Mouse (Mus musculus) macrophage (primary cell): ENCODE results near the gene Ciapin1. TPM values are rescaled to one million over a fixed set of nuclear protein-coding genes. Genes with fewer than 3 reads are reported as not detected.
A peak's percentile ranks its signal among the peaks of the same experiment; 100 is the strongest.

Source experiments
- H3K27ac ChIP-seq: fragments of 350-480 bp; formaldehyde crosslinking; 2 replicates; pipeline ENCODE4 v1.9.0; 2021
- H3K36me3 ChIP-seq: fragments of 350-480 bp; formaldehyde crosslinking; 2 replicates; pipeline ENCODE4 v1.9.0; 2021; ENCODE audit errors: inconsistent target
- H3K4me3 ChIP-seq: fragments of 350-480 bp; formaldehyde crosslinking; 2 replicates; pipeline ENCODE4 v1.9.0; 2021; ENCODE audit errors: inconsistent target
- H3K79me2 ChIP-seq: fragments of 350-480 bp; formaldehyde crosslinking; 2 replicates; pipeline ENCODE4 v1.9.0; 2021; ENCODE audit errors: inconsistent target
- WGBS: methylation state at CpG from one replicate; pipeline ENCODE4 v1.1.7; 2026; ENCODE audit warnings: inconsistent platforms; ENCODE audit not compliant: missing documents; 5-methylcytosine and 5-hydroxymethylcytosine counted together
- polyA plus RNA-seq: library from polyadenylated mRNA; stranded (reverse); fragments of 250-400 nt; gene quantifications from 3 replicates; pipeline ENCODE4 v1.2.4, GENCODE M21; 2018; ENCODE audit warnings: inconsistent platforms

The Ciapin1 gene
- polyA plus RNA-seq, 1 experiment from 2014 or later: 10.8 TPM

GRCm38 (mm10) chr8:94785247-94785985, 52.7 kb downstream of the Ciapin1 start:
- 53% methylated on average over 12 of the region's 12 CpGs for WGBS
- Histone ChIP-seq H3K27ac (no peak overlapping the region), H3K4me3 (no peak overlapping the region), H3K79me2 (no peaks in the 10 kb centered on the region), H3K36me3 (no peaks in the 10 kb centered on the region)

- WGBS: 15% methylated on average over 4 of the region's 4 CpGs
- H3K27ac ChIP-seq: no peak overlapping the region
- no peaks in the 10 kb centered on the region for H3K79me2 ChIP-seq
- H3K4me3 ChIP-seq: no peak overlapping the region
- H3K36me3 ChIP-seq: no peaks in the 10 kb centered on the region
Measured at GRCm38 (mm10) chr8:94783890-94784289, 54.3 kb downstream of the Ciapin1 start.

GRCm38 (mm10) chr8:94781838-94782235, 56.3 kb downstream of the Ciapin1 start:
- no peak overlapping the region for H3K4me3 ChIP-seq
- WGBS: 42% methylated on average over 11 of the region's 11 CpGs
- no peaks in the 10 kb centered on the region for H3K36me3 ChIP-seq
- H3K79me2 ChIP-seq: no peaks in the 10 kb centered on the region
- no peak overlapping the region for H3K27ac ChIP-seq

- Histone ChIP-seq H3K27ac (no peak overlapping the region), H3K4me3 (no peak overlapping the region), H3K36me3 (no peaks in the 10 kb centered on the region), H3K79me2 (no peaks in the 10 kb centered on the region)
- 87% methylated on average over 7 of the region's 7 CpGs for WGBS
Measured at GRCm38 (mm10) chr8:94781155-94781837, 56.9 kb downstream of the Ciapin1 start.

GRCm38 (mm10) chr8:94780491-94781154, 57.5 kb downstream of the Ciapin1 start:
- Histone ChIP-seq H3K27ac (no peak overlapping the region), H3K4me3 (no peak overlapping the region), H3K79me2 (no peaks in the 10 kb centered on the region), H3K36me3 (no peaks in the 10 kb centered on the region)
- 97% methylated on average over 21 of the region's 21 CpGs for WGBS

GRCm38 (mm10) chr8:94779534-94780294, 58.4 kb downstream of the Ciapin1 start:
- Histone ChIP-seq H3K27ac (0 out of 2 replicates have a peak overlapping the region, but pooled peaks have one; percentile 68), H3K36me3 (no peaks in the 10 kb centered on the region), H3K79me2 (no peaks in the 10 kb centered on the region), H3K4me3 (no peak overlapping the region)
- 79% methylated on average over 16 of the region's 16 CpGs for WGBS

GRCm38 (mm10) chr8:94778895-94779533, 59.1 kb downstream of the Ciapin1 start:
- H3K27ac ChIP-seq: peak overlapping the region; percentile 68
- no peaks in the 10 kb centered on the region for H3K79me2 ChIP-seq
- no peak overlapping the region for H3K4me3 ChIP-seq
- no peaks in the 10 kb centered on the region for H3K36me3 ChIP-seq
- 5% methylated on average over 10 of the region's 10 CpGs for WGBS

GRCm38 (mm10) chr8:94778473-94778872, 59.7 kb downstream of the Ciapin1 start:
- Histone ChIP-seq H3K27ac (peak overlapping the region; percentile 68), H3K36me3 (no peaks in the 10 kb centered on the region), H3K79me2 (no peaks in the 10 kb centered on the region), H3K4me3 (no peak overlapping the region)
- 13% methylated on average over 5 of the region's 5 CpGs for WGBS

GRCm38 (mm10) chr8:94778036-94778435, 60.1 kb downstream of the Ciapin1 start:
- peak overlapping the region; percentile 68 for H3K27ac ChIP-seq
- H3K36me3 ChIP-seq: no peaks in the 10 kb centered on the region
- 86% methylated on average over 10 of the region's 10 CpGs for WGBS
- no peak overlapping the region for H3K4me3 ChIP-seq
- no peaks in the 10 kb centered on the region for H3K79me2 ChIP-seq

- no peak overlapping the region for H3K27ac ChIP-seq
- WGBS: 70% methylated on average over 2 of the region's 2 CpGs
Measured at GRCm38 (mm10) chr8:94776346-94776745, 61.8 kb downstream of the Ciapin1 start.

GRCm38 (mm10) chr8:94774601-94775000, 63.6 kb downstream of the Ciapin1 start:
- Histone ChIP-seq H3K36me3 (no peaks in the 10 kb centered on the region), H3K79me2 (no peaks in the 10 kb centered on the region), H3K27ac (no peak overlapping the region), H3K4me3 (no peak overlapping the region)
- 100% methylated on average over 1 of the region's 1 CpGs for WGBS

More at GRCm38 (mm10) chr8:94776346-94776745, 61.8 kb downstream of the Ciapin1 start:
- Histone ChIP-seq H3K36me3 (no peaks in the 10 kb centered on the region), H3K4me3 (no peak overlapping the region), H3K79me2 (no peaks in the 10 kb centered on the region)

- no peaks in the 10 kb centered on the region for H3K36me3 ChIP-seq
- H3K4me3 ChIP-seq: no peak overlapping the region
- no peaks in the 10 kb centered on the region for H3K79me2 ChIP-seq
- 89% methylated on average over 11 of the region's 12 CpGs for WGBS
- H3K27ac ChIP-seq: no peak overlapping the region
Measured at GRCm38 (mm10) chr8:94773700-94774171, 64.4 kb downstream of the Ciapin1 start.

GRCm38 (mm10) chr8:94773048-94773447, 65.1 kb downstream of the Ciapin1 start:
- no peaks in the 10 kb centered on the region for H3K79me2 ChIP-seq
- no peak overlapping the region for H3K4me3 ChIP-seq
- 78% methylated on average over 4 of the region's 6 CpGs for WGBS
- H3K36me3 ChIP-seq: no peaks in the 10 kb centered on the region
- no peak overlapping the region for H3K27ac ChIP-seq
